Mouse (Mus musculus) embryonic facial prominence, embryonic 15.5 days (tissue): ENCODE results near the gene Mto1. TPM values are rescaled to one million over a fixed set of nuclear protein-coding genes. Genes with fewer than 3 reads are reported as not detected.

ENCODE experiments used
- ATAC-seq: fragments of 200-750 bp; cut with Nextera tagmentation; 2 replicates; pipeline ENCODE4 v1.8.0; 2017; ENCODE audit warnings: low read depth, moderate TSS enrichment; ENCODE audit not compliant: insufficient number of reproducible peaks, low FRiP score, low TSS enrichment
- H3K27ac ChIP-seq: fragments of 300-500 bp; sonication (generic); replicated peaks from 2 replicates; pipeline ENCODE4 v1.5.1; 2015; ENCODE audit warnings: mild to moderate bottlenecking, inconsistent platforms
- H3K27me3 ChIP-seq: fragments of 300-500 bp; sonication (generic); 2 replicates; pipeline ENCODE4 v1.6.1; 2015; ENCODE audit warnings: inconsistent platforms
- H3K36me3 ChIP-seq: fragments of 300-500 bp; sonication (generic); 2 replicates; pipeline ENCODE4 v1.6.1; 2015; ENCODE audit warnings: mild to moderate bottlenecking, inconsistent platforms
- H3K4me1 ChIP-seq: fragments of 300-500 bp; sonication (generic); 2 replicates; pipeline ENCODE4 v1.6.1; 2015; ENCODE audit warnings: inconsistent platforms
- H3K4me2 ChIP-seq: fragments of 300-500 bp; sonication (generic); replicated peaks from 2 replicates; pipeline ENCODE4 v1.6.1; 2015; ENCODE audit warnings: mild to moderate bottlenecking, inconsistent platforms
- H3K4me3 ChIP-seq: fragments of 300-500 bp; sonication (generic); replicated peaks from 2 replicates; pipeline ENCODE4 v1.5.1; 2015; ENCODE audit warnings: mild to moderate bottlenecking, inconsistent platforms
- H3K9ac ChIP-seq: fragments of 300-500 bp; sonication (generic); 2 replicates; pipeline ENCODE4 v1.6.1; 2015; ENCODE audit warnings: inconsistent platforms
- H3K9me3 ChIP-seq: fragments of 300-500 bp; sonication (generic); replicated peaks from 2 replicates; pipeline ENCODE4 v1.6.1; 2016; ENCODE audit warnings: inconsistent platforms
- whole genome bisulfite sequencing: fragments of 180-500 bp; shearing (Covaris S2); methylation state at CpG from one replicate; pipeline ENCODE4 v1.1.7; 2015; 5-methylcytosine and 5-hydroxymethylcytosine counted together
- polyA plus RNA-seq: library from polyadenylated mRNA; unstranded; fragments of >200 nt; fragmentation: Nextera tagmentation; extraction: Ambion mirVana; gene quantifications from 2 replicates; pipeline ENCODE4 v1.2.1, GENCODE M21; 2015

The Mto1 gene
- polyA plus RNA-seq, 1 experiment from 2014 or later, result 23.6 TPM

DNA sequence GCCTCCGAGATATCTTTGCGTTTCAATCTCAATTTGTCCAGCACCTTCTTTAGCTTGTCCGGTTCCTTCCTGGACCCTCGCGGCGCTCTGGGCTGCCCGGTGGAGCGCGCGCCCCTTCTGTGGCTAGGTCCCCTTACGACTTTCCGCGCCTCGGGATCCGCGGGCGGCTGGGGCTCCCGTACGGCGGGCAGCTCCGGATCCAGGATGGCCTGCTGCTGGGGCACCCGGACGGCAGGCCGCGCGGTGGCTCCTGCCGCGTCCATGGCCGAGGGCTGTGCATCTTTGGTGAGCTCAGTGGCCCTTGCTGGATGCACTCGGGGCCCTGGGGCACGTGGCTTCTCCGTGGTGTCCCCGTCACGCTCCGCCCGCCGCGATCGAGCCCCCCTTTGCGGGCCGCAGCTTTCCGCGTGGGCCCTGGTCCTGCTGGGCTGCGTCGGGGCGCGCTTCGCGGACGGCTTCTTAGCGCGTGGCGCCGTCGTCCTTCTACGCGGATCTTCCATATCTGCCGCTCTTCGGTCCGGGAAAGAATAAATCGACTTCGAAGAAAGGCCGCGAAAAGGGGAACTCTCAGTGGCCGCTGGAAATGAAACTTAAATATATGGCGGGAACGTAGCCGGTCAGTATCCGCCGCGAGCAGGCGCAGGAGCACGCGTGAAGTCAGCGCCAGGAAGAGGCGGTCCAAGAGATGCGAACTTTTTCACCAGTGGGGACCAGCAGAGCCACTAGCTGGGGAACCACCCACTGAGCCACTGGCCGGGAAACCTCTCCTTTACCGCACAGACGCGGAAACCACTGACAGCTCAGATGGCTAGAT, 5.2 kb upstream of the Mto1 start, which contains the start of gene Cgas:
Cgas (minus strand) TSS at position 659 of the 814 bp plus-strand sequence.
- Histone ChIP-seq H3K36me3 (no peaks in the 10 kb centered on the region), H3K27ac (no peak within 1 kb of the TSS), H3K4me1 (peaks cover 23% of the 10 kb centered on the region), H3K27me3 (peaks cover 56% of the 10 kb centered on the region), H3K4me3 (peak within 1 kb of the TSS; percentile 53), H3K4me2 (peak within 1 kb of the TSS; percentile 93), H3K9ac (peak within 1 kb of the TSS; percentile 35), H3K9me3 (no peaks in the 10 kb centered on the region)
- 0 out of 2 replicates have a peak, but pooled peaks have one; percentile 41 for ATAC-seq
- WGBS, result under 1% methylated on average over 81 of the region's 81 CpGs

DNA sequence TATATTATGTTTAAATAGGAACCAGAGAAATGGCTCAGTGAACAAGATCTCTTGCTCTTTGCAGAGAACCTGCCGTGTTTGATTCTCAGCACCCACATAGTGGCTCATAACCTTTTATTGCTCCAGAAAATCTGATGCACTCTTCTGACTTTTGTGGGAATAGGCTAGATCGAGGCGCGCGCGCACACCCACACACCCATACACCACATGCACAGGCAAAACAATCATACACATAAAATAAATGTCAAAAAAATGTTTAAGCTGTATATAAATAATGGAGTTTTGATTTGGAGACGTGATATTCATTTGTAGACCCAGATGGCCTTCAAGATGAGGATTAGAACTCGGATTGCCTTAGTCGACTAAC, 419 bp upstream of the Mto1 start:
- 33% methylated on average over 9 of the region's 9 CpGs for WGBS
- H3K27me3 ChIP-seq, result peaks cover 31% of the 10 kb centered on the region
- H3K4me2 ChIP-seq, result peak overlapping the region; percentile 53
- 0 out of 2 replicates have a peak overlapping the region, but pooled peaks have one; percentile 93 for H3K27ac ChIP-seq
- peak; percentile 22; the same call in 1 of the 2 replicates for ATAC-seq
- H3K9ac ChIP-seq, result peak overlapping the region; percentile 83
- H3K4me3 ChIP-seq, result peak overlapping the region; percentile 79
- H3K9me3 ChIP-seq, result no peaks in the 10 kb centered on the region
- peaks cover 18% of the 10 kb centered on the region for H3K4me1 ChIP-seq
- peaks cover 8% of the 10 kb centered on the region for H3K36me3 ChIP-seq

DNA sequence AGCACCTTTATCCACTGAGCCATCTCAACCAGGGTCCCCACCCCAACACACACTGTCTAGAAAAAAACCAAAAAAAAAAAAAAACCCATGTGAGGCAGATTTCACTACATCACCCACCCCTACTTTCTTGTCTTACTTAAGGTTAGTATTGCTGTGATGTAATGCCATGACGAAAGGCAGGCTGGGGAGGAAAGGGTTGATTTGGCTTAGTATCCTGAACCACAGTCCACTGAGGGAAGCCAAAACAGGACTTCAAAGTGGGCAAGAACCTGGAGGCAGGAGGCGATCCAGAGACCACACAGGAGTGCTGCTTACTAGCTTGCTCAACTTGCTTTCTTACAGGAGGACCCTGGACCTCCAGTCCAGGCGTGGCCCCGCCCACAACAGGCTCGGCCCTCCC, 2.4 kb downstream of the Mto1 start:
- H3K9ac ChIP-seq, result no peak overlapping the region
- 73% methylated on average over 5 of the region's 5 CpGs for WGBS
- no peak for ATAC-seq
- no peak overlapping the region for H3K4me3 ChIP-seq
- peaks cover 12% of the 10 kb centered on the region; the same call in 1 of the 2 replicates for H3K4me1 ChIP-seq
- no peaks in the 10 kb centered on the region for H3K9me3 ChIP-seq
- 0 out of 2 replicates have a peak, but pooled peaks cover 8% of the 10 kb centered on the region for H3K27me3 ChIP-seq
- peaks cover 28% of the 10 kb centered on the region for H3K36me3 ChIP-seq
- no peak overlapping the region for H3K4me2 ChIP-seq
- no peak overlapping the region for H3K27ac ChIP-seq

DNA sequence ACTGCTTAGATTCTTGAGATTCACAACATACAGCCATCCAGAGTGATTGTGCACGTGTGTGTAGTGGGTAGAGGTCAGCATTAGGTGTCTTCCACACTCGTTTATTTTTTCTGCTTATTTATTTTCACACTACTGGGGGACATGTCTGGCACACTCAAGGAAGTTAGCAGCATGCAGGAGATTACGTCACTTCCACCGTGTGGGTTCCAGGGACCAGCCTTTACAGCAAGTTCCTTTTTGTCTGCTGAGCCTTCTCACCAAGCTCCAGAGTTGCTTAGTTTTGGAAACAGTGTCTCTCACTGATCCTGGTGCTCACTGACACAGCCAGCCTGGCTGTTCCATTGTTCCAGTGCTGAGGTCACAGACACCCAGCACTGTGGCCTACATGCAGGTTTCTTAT, 3.4 kb downstream of the Mto1 start:
- Histone ChIP-seq H3K9me3 (no peaks in the 10 kb centered on the region), H3K4me3 (no peak overlapping the region), H3K4me2 (no peak overlapping the region), H3K27ac (no peak overlapping the region), H3K36me3 (peaks cover 32% of the 10 kb centered on the region), H3K9ac (no peak overlapping the region), H3K4me1 (peaks cover 12% of the 10 kb centered on the region; the same call in 1 of the 2 replicates), H3K27me3 (no peaks in the 10 kb centered on the region)
- ATAC-seq, result no peak
- WGBS, result 90% methylated on average over 4 of the region's 4 CpGs

DNA sequence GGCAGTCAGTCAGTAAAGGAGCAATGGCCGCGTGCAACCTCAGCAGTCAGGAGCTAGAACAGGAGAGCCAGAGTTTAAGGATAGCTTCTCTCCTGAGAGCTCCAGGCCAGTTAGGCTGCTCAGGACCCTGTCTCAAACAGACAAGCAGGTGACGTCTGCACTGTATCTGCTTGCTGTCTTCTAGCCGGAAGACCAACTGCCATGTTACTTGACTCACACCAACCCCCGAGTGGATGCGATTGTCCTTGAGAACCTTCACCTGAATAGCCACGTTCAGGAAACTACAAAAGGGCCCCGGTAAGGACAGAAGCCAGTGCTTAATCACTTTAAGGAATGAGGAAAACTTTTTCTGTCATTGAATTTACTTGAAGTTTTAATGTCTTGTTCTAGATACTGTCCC, 9.0 kb downstream of the Mto1 start:
- no peak overlapping the region for H3K27ac ChIP-seq
- H3K4me2 ChIP-seq, result no peak overlapping the region
- H3K27me3 ChIP-seq, result no peaks in the 10 kb centered on the region
- ATAC-seq, result no peak
- H3K36me3 ChIP-seq, result peaks cover 69% of the 10 kb centered on the region
- H3K9ac ChIP-seq, result no peak overlapping the region
- H3K9me3 ChIP-seq, result no peaks in the 10 kb centered on the region
- H3K4me3 ChIP-seq, result no peak overlapping the region
- H3K4me1 ChIP-seq, result no peaks in the 10 kb centered on the region
- WGBS, result 88% methylated on average over 8 of the region's 8 CpGs

DNA sequence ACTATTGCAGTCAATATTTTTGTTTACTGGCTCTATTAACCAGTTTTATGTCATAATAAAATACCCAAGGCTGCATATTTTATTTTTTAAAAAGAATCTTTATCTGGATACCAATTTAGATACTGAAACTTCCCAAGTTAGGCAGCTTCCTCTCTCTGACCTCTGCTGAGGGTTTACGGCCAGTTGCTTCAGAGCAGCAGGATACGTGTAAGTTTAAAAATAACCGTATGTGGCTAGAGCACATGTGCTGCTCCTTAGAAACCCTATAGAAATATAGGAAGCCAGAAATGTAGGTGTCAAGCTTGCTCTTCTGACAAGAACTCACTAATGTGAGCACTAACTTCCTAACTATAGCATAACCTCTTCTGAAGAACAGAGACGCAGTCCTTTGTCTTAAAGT, 15.3 kb downstream of the Mto1 start:
- H3K36me3 ChIP-seq, result peaks cover 77% of the 10 kb centered on the region
- no peak overlapping the region for H3K4me2 ChIP-seq
- H3K27me3 ChIP-seq, result no peaks in the 10 kb centered on the region
- H3K4me1 ChIP-seq, result no peaks in the 10 kb centered on the region
- no peak overlapping the region for H3K9ac ChIP-seq
- H3K4me3 ChIP-seq, result no peak overlapping the region
- no peak for ATAC-seq
- WGBS, result 91% methylated on average over 4 of the region's 4 CpGs
- H3K27ac ChIP-seq, result no peak overlapping the region
- H3K9me3 ChIP-seq, result no peaks in the 10 kb centered on the region

DNA sequence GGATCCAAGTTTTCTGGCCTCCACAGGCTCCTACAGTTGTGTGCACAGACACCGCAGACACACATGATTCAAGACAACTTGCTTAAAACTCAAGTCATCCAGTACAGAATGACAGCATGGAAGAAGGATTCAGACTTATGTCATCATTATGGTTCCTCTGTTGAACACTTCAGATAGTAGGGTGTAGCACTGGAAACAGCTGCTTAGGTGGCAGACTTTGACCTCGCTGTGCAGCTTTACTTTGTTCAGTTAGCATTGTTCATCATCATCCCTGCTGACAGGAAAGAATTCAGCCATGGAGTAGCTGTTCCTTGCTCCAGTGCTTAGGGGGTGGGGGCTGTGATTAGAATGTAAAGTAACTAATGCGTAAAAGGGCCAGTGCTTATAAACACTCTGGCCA, 17.7 kb downstream of the Mto1 start:
- Histone ChIP-seq H3K4me2 (no peak overlapping the region), H3K4me1 (no peaks in the 10 kb centered on the region), H3K4me3 (no peak overlapping the region), H3K27me3 (no peaks in the 10 kb centered on the region), H3K9me3 (no peaks in the 10 kb centered on the region), H3K36me3 (peaks cover 70% of the 10 kb centered on the region), H3K9ac (no peak overlapping the region), H3K27ac (no peak overlapping the region)
- WGBS, result 96% methylated on average over 3 of the region's 3 CpGs
- no peak for ATAC-seq

DNA sequence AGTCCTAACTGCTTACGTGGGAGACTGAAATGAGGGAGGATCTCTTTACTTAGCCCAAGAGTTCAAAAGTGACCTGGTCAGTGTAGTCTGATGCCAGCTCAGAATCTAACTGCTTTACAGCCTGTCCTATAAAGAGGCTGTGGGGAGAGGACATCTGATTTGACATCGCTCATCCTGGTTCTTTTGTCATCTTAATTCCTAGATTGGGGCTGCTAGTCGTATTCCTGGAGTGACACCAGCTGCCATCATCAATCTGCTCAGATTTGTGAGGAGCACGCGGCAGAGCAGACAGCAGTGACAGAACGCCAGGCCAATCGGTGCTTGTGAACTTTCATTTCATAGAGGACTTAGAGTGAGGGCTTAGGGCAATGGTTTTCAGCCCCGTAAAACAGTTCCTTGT, 25.6 kb downstream of the Mto1 start:
- ATAC-seq, result no peak
- H3K36me3 ChIP-seq, result peaks cover 52% of the 10 kb centered on the region
- H3K27me3 ChIP-seq, result no peaks in the 10 kb centered on the region

DNA sequence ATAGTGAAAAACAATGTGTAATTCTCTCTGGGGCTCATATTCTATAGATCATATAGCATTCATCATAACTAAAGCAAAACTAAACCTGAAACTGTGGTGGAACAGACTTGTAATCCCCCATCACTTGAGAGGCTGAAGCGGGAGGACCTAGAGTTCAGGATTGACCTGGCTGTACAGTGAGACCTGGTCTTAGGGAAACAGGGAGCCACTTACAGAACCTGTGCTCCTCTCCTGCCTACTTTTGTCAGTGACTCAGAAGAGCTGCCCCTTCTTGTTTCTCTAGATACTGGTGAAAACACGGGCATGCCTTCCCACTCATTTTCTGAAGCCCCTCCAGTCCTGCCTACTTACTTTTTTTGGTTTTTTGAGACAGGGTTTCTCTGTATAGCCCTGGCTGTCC, 26.3 kb downstream of the Mto1 start:
- H3K4me2 ChIP-seq, result no peak overlapping the region
- 59% methylated on average over 2 of the region's 2 CpGs for WGBS
- no peak for ATAC-seq
- H3K27me3 ChIP-seq, result no peaks in the 10 kb centered on the region
- H3K9me3 ChIP-seq, result no peaks in the 10 kb centered on the region
- no peak overlapping the region for H3K4me3 ChIP-seq
- H3K36me3 ChIP-seq, result peaks cover 51% of the 10 kb centered on the region
- H3K4me1 ChIP-seq, result peaks cover under 1% of the 10 kb centered on the region; the same call in 1 of the 2 replicates
- no peak overlapping the region for H3K9ac ChIP-seq
- no peak overlapping the region for H3K27ac ChIP-seq

More for the DNA sequence above, 25.6 kb downstream of the Mto1 start:
- H3K4me1 ChIP-seq, result no peaks in the 10 kb centered on the region
- no peak overlapping the region for H3K4me3 ChIP-seq
- H3K9ac ChIP-seq, result no peak overlapping the region
- no peaks in the 10 kb centered on the region for H3K9me3 ChIP-seq
- no peak overlapping the region for H3K4me2 ChIP-seq
- H3K27ac ChIP-seq, result no peak overlapping the region
- 79% methylated on average over 8 of the region's 8 CpGs for WGBS

DNA sequence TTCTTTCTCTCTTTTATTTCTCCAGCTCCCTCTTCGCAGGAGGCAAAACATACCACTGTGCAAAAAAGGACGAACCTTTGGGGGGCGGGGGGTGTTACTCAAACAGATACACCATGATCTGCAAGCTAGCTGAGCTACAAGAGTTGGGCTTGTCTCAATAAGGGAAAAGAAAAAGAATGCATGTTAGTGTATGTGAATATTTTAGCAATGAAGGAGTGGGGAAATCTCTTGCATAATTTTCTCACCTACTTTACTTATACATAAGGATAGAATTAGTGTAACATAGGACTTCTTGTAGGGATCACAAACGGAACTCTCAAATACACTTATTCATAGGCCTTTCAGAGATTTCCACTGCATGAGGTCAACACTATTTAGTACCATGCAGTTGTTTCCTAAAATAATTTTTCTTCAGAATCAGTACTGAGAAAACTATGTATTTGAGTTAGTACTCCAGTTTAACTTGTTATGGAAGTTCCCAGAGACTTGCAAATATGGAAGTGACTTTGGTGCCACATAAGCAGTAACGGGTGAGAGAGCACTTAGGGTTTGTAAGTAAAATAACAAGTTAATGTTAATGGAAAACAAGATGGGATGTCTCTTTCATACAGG, 26.9 kb downstream of the Mto1 start:
- WGBS, result 78% methylated on average over 5 of the region's 5 CpGs
- Histone ChIP-seq H3K27ac (0 out of 2 replicates have a peak overlapping the region, but pooled peaks have one; percentile 8), H3K36me3 (peaks cover 54% of the 10 kb centered on the region), H3K4me1 (peaks cover 4% of the 10 kb centered on the region; the same call in 1 of the 2 replicates), H3K9me3 (no peaks in the 10 kb centered on the region), H3K27me3 (no peaks in the 10 kb centered on the region), H3K4me3 (no peak overlapping the region), H3K9ac (no peak overlapping the region), H3K4me2 (no peak overlapping the region)
- no peak for ATAC-seq

DNA sequence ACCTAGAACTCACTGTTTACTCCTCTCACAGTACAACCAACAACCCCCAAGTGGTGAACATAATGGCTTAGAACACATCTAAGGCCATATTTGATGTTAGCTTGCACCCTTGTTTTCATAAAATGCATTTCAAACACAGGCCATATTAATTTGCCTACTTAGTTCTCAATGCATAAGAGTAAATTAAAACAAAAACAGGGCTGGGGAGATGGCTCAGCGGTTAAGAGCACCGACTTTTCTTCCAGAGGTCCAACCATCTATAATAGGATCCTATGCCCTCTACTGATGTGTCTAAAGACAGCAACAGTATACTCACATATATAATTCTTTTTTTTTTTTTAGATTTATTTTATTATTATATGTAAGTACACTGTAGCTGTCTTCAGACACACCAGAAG, 27.4 kb downstream of the Mto1 start:
- H3K9me3 ChIP-seq, result no peaks in the 10 kb centered on the region
- H3K27ac ChIP-seq, result 0 out of 2 replicates have a peak overlapping the region, but pooled peaks have one; percentile 8
- ATAC-seq, result no peak
- H3K4me1 ChIP-seq, result peaks cover 4% of the 10 kb centered on the region; the same call in 1 of the 2 replicates
- H3K9ac ChIP-seq, result no peak overlapping the region
- 83% methylated on average over 2 of the region's 2 CpGs for WGBS
- no peak overlapping the region for H3K4me3 ChIP-seq
- peaks cover 57% of the 10 kb centered on the region for H3K36me3 ChIP-seq
- H3K4me2 ChIP-seq, result no peak overlapping the region
- H3K27me3 ChIP-seq, result no peaks in the 10 kb centered on the region
